Mouse (Mus musculus): Measurements from ENCODE around the gene Plin3. TPM values are rescaled to one million over a fixed set of nuclear protein-coding genes. Genes with fewer than 3 reads are reported as not detected.
A peak's percentile ranks its signal among the peaks of the same experiment; 100 is the strongest.

The Plin3 gene
- polyA plus RNA-seq, 1 experiment from 2014 or later, result 50.9 TPM

DNA sequence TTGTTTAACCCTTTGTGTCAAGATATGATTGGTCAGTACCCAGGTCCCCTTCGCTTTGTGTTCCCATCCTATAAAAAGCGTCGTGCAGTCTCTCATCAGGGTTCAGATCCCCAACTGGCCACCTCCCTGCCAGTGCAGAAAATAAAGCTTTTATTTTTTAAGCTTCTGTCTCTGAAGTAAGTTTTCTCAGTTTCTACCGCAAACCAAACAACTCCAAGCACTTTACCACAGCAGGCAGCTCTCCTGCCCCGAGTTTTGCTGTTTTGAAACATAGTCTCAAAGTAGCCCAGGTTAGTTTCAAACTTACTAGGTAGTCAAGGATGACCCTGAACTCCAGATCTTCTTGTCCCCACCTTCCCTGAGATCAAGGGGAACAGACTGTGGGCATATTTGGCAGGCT, 14.3 kb downstream of the Plin3 start:
- Histone ChIP-seq H3K9me3 (no peaks in the 10 kb centered on the region), H3K36me3 (peaks cover 34% of the 10 kb centered on the region), H3K4me1 (replicated peaks) (peaks cover 22% of the 10 kb centered on the region), H3K27ac (no peak overlapping the region), H3K4me3 (no peak overlapping the region), H3K27me3 (ENCODE audit: insufficient read depth, poor library complexity, severe bottlenecking) (no peaks in the 10 kb centered on the region)
- 92% methylated on average over 5 of the region's 5 CpGs for WGBS
- DNase-seq (ENCODE audit: low spot score), result no peak

DNA sequence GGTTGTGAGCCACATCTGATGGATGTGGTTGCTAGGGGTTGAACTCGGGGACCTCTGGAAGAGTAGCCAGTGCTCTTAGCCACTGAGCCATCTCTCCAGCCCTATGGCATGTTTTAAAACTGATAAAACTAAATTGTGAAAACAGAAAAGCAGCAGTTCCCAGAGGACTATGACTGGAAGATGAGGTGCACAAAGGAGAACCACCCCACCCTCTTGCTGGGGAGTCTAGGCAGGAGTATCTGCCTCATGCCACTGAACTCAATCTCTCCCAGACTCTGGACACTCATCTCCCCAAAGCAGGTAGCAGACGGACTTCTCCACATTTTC, 15.1 kb downstream of the Plin3 start:
- no peaks in the 10 kb centered on the region for H3K27me3 ChIP-seq (ENCODE audit: insufficient read depth, poor library complexity, severe bottlenecking)
- 51% methylated on average over 2 of the region's 2 CpGs for WGBS
- no peaks in the 10 kb centered on the region for H3K9me3 ChIP-seq
- peak overlapping the region; percentile 62 for H3K4me3 ChIP-seq
- H3K27ac ChIP-seq, result peak overlapping the region; percentile 85
- peaks cover 26% of the 10 kb centered on the region for H3K36me3 ChIP-seq
- DNase-seq (ENCODE audit: low spot score), result no peak
- peaks cover 22% of the 10 kb centered on the region for H3K4me1 ChIP-seq (replicated peaks)

DNA sequence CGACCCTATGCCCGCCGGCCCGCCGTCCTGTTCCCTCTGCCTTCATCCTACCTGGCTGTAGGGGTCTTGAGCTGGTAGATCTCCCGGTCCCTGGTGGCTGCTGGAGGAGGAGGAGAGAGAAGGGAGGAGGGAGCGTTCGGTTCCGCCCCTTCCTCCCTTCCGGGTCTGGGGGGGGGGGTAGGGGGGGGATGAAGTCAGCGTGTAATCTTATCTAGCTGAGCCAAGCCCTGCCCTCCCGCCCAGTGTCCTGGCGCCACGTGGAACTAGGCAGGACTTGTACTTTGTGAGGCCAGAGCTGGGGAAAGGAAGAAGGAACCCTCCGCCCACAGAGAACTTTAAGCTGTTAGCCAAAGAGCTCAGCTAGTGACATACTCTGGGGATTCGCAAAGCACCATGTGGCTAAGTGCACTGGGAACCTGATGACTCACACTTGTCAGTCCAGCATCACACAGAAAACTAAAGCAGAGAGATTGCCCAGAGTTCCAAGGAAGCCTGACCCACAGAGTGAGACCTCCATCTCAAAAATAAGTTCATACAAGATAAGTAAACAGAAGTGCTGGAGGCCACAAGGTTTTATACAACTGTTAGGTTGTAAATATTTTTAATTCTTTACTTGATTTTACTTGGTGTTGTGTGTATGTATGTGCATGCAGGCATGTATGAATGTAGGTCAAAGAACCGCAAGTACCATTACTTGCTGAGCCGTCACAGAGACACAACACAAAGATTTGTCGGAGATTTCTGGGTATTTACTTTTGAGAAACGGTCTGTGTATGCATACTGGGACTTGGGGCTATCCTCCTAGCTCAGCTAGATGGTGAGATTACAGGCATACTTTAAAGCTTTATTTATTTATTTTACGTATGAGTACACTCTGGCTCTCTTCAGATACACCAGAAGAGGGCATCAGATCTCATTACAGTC, 15.8 kb downstream of the Plin3 start, which contains the start of gene Ticam1:
Gene Ticam1 (minus strand): TSS at position 144 of the 924 bp plus-strand sequence.
- Histone ChIP-seq H3K4me1 (replicated peaks) (peaks cover 22% of the 10 kb centered on the region), H3K27ac (peak within 1 kb of the TSS; percentile 85), H3K36me3 (peaks cover 27% of the 10 kb centered on the region), H3K27me3 (ENCODE audit: insufficient read depth, poor library complexity, severe bottlenecking) (no peaks in the 10 kb centered on the region), H3K9me3 (no peaks in the 10 kb centered on the region), H3K4me3 (peak within 1 kb of the TSS; percentile 62)
- peak; percentile 94 for DNase-seq (ENCODE audit: low spot score)
- WGBS, result 8% methylated on average over 21 of the region's 21 CpGs

DNA sequence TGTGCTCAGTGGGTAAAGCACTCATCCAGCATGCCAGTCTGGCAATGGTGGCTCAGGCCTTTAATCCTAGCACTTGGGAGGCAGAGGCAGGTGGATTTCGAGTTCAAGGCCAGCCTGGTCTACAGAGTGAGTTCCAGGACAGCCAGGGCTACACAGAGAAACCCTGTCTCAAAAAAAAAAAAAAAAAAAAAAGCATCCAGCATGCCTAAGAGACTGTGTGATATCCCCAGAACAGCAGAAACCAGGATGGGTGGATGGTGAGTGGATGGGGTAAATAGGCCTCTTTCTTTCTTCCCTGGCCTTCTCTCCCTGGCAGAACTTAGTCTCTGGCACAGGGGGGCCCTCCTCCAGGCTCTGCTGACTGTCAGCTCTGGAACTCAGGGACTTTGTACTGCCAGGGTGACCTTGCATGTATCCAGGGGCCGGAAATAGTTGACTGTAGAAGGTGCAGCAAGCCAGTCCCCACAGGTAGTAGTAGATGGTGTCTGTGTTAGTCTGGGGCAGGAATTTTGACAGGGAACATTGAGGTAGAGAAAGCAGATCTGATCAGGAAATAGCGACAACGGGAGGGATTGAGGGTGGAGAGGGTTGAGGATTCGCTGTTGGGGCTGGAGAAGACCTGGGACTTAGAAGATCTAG, 16.7 kb downstream of the Plin3 start:
- H3K36me3 ChIP-seq, result peaks cover 28% of the 10 kb centered on the region
- 29% methylated on average over 5 of the region's 5 CpGs for WGBS
- no peaks in the 10 kb centered on the region for H3K9me3 ChIP-seq
- peak overlapping the region; percentile 62 for H3K4me3 ChIP-seq
- peaks cover 22% of the 10 kb centered on the region for H3K4me1 ChIP-seq (replicated peaks)
- H3K27me3 ChIP-seq (ENCODE audit: insufficient read depth, poor library complexity, severe bottlenecking), result no peaks in the 10 kb centered on the region
- DNase-seq (ENCODE audit: low spot score), result no peak
- peak overlapping the region; percentile 85 for H3K27ac ChIP-seq

DNA sequence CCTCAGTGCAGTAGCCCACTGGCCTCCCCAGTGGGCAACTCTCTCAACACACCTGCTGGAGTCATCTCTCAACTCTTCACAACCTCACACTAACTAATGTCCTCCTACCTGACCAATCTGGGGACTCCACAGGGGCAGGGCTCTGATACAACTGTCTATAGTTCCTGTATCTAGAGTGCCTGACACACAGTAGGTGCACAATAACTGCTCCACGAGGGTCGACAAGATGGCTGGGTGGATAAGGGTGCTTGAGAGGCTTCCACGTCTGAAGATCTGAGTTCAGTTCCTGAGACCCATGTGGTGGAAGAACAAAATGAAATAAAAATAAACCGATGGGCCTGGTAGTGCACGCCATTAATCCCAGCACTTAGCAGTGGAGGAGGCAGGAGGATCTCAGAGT, 18.7 kb downstream of the Plin3 start:
- peaks cover 30% of the 10 kb centered on the region for H3K4me1 ChIP-seq (replicated peaks)
- no peak overlapping the region for H3K4me3 ChIP-seq
- no peaks in the 10 kb centered on the region for H3K9me3 ChIP-seq
- no peaks in the 10 kb centered on the region for H3K27me3 ChIP-seq (ENCODE audit: insufficient read depth, poor library complexity, severe bottlenecking)
- H3K27ac ChIP-seq, result no peak overlapping the region
- 88% methylated on average over 5 of the region's 5 CpGs for WGBS
- DNase-seq (ENCODE audit: low spot score), result no peak
- peaks cover 26% of the 10 kb centered on the region for H3K36me3 ChIP-seq

DNA sequence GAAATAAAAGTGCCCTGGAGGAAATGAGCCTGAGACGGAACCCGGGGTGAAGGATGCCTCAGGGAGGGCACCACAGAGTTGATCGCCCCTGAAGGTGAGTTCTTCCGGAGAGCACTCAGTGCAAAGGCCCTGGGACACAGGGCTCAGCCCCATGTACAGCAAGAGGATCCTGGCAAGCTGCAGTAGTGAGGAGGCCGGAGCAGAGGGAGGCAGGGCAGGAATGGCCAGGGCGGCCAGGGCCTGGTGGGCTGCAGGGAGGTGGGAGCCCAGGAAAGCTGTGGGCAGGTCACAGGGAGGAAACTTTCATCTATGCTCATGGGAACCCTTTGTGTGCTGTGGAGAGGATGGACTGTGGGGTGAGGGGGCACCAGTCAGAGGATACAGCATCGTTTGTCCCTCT, 19.2 kb downstream of the Plin3 start:
- Histone ChIP-seq H3K27ac (no peak overlapping the region), H3K27me3 (ENCODE audit: insufficient read depth, poor library complexity, severe bottlenecking) (no peaks in the 10 kb centered on the region), H3K36me3 (peaks cover 22% of the 10 kb centered on the region), H3K9me3 (no peaks in the 10 kb centered on the region), H3K4me3 (no peak overlapping the region), H3K4me1 (replicated peaks) (peaks cover 30% of the 10 kb centered on the region)
- 89% methylated on average over 7 of the region's 7 CpGs for WGBS
- no peak for DNase-seq (ENCODE audit: low spot score)

DNA sequence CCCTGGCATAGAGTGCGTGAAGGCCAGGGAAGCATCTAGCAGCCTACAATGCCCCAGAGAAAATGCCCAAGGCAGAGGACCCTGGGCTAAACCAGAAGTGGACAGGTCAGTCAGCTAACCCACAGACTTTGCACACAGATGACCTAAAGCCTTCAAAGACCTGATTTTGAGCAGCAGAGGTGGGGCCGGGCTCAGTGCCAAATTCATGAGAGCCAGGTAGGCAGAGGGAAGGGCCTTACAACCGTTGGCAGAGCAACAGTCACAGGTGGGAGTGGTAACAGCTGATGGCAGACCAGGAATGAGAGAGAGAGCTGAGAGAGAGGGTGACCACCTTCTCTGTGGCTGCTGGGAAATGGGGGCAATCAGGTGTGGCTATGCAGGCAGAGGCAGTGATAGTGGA, 20.0 kb downstream of the Plin3 start:
- Histone ChIP-seq H3K36me3 (peaks cover 22% of the 10 kb centered on the region), H3K27me3 (ENCODE audit: insufficient read depth, poor library complexity, severe bottlenecking) (no peaks in the 10 kb centered on the region)
- 77% methylated on average over 3 of the region's 3 CpGs for WGBS

DNA sequence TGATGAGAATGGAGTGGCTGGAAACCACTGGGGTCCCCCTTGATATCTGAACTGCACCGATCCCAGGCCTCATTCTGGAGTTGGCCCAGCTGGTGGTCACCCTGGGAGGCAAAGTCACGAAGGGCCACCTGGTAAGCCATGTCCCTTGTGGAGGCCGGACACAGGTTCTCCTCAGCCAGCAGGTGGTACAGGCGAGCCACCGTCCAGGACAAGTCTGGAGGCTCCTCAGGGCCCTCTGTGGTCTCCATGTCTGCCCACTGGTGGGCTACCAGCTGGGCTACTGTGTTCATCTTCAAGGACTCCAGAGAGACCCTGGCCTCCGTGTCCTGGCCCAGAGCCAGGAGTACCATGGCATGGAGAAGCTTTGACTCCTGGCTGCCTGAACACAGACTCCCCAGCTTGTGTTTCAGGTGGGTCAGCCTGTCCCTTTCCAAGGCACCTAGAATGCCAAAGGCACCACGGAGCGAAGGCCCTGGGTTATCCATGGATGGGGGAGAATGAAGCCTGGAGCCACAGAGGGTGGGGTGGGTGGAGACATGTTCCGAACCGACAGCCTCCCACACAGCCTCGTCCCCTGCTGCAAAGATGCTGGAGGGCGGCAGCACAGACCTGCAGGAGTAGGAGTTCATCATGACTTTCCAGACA, 20.9 kb downstream of the Plin3 start:
- H3K27ac ChIP-seq, result no peak overlapping the region
- H3K27me3 ChIP-seq (ENCODE audit: insufficient read depth, poor library complexity, severe bottlenecking), result no peaks in the 10 kb centered on the region
- peaks cover 19% of the 10 kb centered on the region for H3K4me1 ChIP-seq (replicated peaks)
- H3K4me3 ChIP-seq, result no peak overlapping the region
- peaks cover 22% of the 10 kb centered on the region for H3K36me3 ChIP-seq
- no peak for DNase-seq (ENCODE audit: low spot score)
- no peaks in the 10 kb centered on the region for H3K9me3 ChIP-seq
- 84% methylated on average over 12 of the region's 12 CpGs for WGBS

More for the DNA sequence above, 20.0 kb downstream of the Plin3 start:
- Histone ChIP-seq H3K9me3 (no peaks in the 10 kb centered on the region), H3K4me1 (replicated peaks) (peaks cover 28% of the 10 kb centered on the region), H3K4me3 (no peak overlapping the region), H3K27ac (no peak overlapping the region)
- DNase-seq (ENCODE audit: low spot score), result no peak

DNA sequence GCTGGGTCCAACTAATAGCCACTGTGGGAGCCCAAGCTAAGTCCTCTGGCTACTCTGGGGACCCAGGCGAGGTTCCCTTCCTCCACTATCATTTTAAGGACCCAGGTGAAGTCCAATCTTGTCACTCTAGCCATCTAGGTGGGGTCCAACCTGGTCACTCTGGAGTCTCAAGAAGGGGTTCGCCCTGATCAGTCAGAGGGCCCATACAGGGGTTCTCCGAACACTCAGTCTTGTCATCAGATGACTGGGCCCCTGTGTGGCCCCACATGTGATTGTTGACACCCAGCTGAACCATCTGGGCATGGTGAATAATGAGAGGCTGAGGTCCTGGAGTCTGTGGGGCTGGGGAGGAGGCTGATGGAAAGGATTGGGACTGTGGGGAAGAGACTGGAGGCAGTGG, 22.9 kb downstream of the Plin3 start:
- peaks cover 7% of the 10 kb centered on the region for H3K4me1 ChIP-seq (replicated peaks)
- H3K27ac ChIP-seq, result peak overlapping the region; percentile 88
- 72% methylated on average over 3 of the region's 3 CpGs for WGBS

DNA sequence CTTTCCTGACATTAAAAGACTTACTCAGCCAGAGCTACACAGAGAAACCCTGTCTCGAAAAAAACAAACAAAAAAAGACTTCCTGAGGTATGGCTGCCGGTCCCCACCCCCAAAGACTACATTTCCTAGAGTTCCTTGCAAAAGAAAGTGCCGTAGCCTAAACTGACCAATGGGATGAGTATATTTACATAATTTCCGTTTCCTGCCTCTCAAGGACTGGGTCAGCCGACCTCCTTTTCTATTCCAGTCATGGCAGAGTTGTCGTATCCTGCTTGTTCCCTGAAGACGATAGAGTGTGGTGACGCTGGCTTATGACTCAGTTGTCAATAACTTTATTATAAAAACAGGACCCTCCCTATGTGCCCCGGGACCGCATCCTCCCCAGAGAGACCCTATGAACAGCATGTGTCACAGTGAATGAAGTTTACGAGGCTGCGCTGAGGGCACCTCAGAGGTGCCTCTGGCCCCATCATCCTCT, 23.5 kb downstream of the Plin3 start:
- 25% methylated on average over 12 of the region's 12 CpGs for WGBS
- peaks cover 31% of the 10 kb centered on the region for H3K36me3 ChIP-seq

More for the DNA sequence above, 22.9 kb downstream of the Plin3 start:
- Histone ChIP-seq H3K27me3 (ENCODE audit: insufficient read depth, poor library complexity, severe bottlenecking) (no peaks in the 10 kb centered on the region), H3K36me3 (peaks cover 29% of the 10 kb centered on the region), H3K9me3 (no peaks in the 10 kb centered on the region), H3K4me3 (peak overlapping the region; percentile 52)
- DNase-seq (ENCODE audit: low spot score), result no peak

DNA sequence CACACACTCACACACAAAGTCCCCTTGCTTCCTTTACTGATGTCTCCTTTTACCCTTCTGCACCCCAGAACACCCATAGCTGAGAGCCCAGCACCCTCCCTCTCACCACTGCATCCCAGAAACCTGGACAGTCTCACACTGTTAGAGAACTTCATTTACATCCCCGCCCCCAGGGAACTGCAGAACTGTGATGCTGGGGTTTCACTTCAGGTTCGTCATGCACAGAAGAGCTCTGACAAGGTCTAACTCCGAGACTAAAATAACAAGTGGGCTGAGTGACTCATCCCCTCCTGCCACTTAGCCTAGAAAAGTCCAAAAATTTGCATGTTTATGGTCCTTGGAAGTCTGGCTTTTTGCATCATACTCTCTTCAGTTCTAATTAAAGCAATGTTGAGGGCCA, 26.4 kb downstream of the Plin3 start:
- H3K27ac ChIP-seq, result no peak overlapping the region
- H3K4me3 ChIP-seq, result no peak overlapping the region
- WGBS, result 64% methylated on average over 3 of the region's 3 CpGs
- peaks cover 43% of the 10 kb centered on the region for H3K36me3 ChIP-seq
- no peaks in the 10 kb centered on the region for H3K27me3 ChIP-seq (ENCODE audit: insufficient read depth, poor library complexity, severe bottlenecking)
- no peaks in the 10 kb centered on the region for H3K9me3 ChIP-seq
- DNase-seq (ENCODE audit: low spot score), result no peak
- peaks cover 10% of the 10 kb centered on the region for H3K4me1 ChIP-seq (replicated peaks)

More for the DNA sequence above, 23.5 kb downstream of the Plin3 start:
- Histone ChIP-seq H3K9me3 (no peaks in the 10 kb centered on the region), H3K4me3 (peak overlapping the region; percentile 52), H3K27me3 (ENCODE audit: insufficient read depth, poor library complexity, severe bottlenecking) (no peaks in the 10 kb centered on the region), H3K27ac (peak overlapping the region; percentile 88), H3K4me1 (replicated peaks) (peaks cover 7% of the 10 kb centered on the region)
- DNase-seq (ENCODE audit: low spot score), result peak; percentile 58

DNA sequence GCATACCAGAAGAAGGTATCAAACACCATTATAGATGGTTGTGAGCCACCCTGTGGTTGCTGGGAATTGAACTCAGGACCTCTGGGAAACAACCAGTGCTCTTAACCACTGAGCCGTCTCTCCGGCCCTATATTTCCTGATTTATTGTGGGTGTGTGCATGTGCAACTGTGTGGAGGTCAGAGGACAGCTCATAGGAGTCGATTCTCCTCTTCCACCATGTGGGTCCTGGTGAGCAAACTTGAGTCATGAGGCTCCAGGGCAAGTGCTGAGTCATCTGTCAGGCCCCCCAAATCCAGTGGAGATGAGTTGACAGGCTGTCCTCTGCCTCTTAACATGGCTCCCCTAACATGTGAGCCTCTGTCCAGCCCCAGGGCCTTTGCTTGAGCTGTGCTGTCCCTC, 26.8 kb downstream of the Plin3 start:
- Histone ChIP-seq H3K9me3 (no peaks in the 10 kb centered on the region), H3K27me3 (ENCODE audit: insufficient read depth, poor library complexity, severe bottlenecking) (no peaks in the 10 kb centered on the region), H3K27ac (no peak overlapping the region), H3K36me3 (peaks cover 43% of the 10 kb centered on the region), H3K4me3 (no peak overlapping the region), H3K4me1 (replicated peaks) (peaks cover 10% of the 10 kb centered on the region)
- no peak for DNase-seq (ENCODE audit: low spot score)
- WGBS, result 87% methylated on average over 3 of the region's 3 CpGs

DNA sequence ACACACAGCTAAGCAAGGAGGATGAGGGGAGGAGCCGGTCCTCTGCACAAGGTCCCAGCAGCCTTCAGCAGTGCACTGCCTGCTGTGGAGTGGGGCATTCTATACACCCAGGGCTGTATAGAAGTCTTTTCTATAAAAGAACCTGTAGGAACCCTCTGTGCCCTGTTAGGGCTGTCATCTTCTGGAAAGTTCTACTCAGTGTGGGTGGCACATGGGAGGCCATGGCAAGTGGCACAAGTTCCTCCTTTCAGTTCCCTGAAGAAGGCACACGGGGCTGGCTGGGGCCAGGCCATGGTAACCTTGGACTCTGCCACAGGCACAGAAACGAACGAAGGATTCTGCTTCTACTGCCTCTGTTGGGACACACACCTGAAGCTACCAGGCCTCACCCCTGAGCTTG, 27.7 kb downstream of the Plin3 start:
- Histone ChIP-seq H3K27ac (no peak overlapping the region), H3K4me3 (no peak overlapping the region), H3K4me1 (replicated peaks) (peaks cover 13% of the 10 kb centered on the region), H3K9me3 (no peaks in the 10 kb centered on the region), H3K27me3 (ENCODE audit: insufficient read depth, poor library complexity, severe bottlenecking) (no peaks in the 10 kb centered on the region), H3K36me3 (peaks cover 43% of the 10 kb centered on the region)
- DNase-seq (ENCODE audit: low spot score), result no peak
- 92% methylated on average over 4 of the region's 4 CpGs for WGBS
